Mouse (Mus musculus) gastrocnemius, adult 8-10 months (tissue): ENCODE data around the gene Fzd2. TPM values are rescaled to one million over a fixed set of nuclear protein-coding genes. Genes with fewer than 3 reads are reported as not detected.
"Not testable (repeated sequence)": the region's sequence is repeated elsewhere in the genome, so short reads cannot be mapped to it uniquely, and the experiment has no call there.

Experiments used
- DNase-seq, 2 experiments: peaks; one replicate each; pipeline ENCODE4 v3.0.0; 2022; ENCODE audit warnings: low spot score in 2 of 2
- total RNA-seq, 4 experiments: library from RNA; stranded (reverse); gene quantifications; 2 replicates each; pipeline ENCODE4 v1.2.4; 2022

Gene Fzd2
- total RNA-seq: 1 to 10 TPM in 3 of 4 experiments, under 1 TPM in 1; 0.75 to 1.3 (median 1.1) TPM

DNA sequence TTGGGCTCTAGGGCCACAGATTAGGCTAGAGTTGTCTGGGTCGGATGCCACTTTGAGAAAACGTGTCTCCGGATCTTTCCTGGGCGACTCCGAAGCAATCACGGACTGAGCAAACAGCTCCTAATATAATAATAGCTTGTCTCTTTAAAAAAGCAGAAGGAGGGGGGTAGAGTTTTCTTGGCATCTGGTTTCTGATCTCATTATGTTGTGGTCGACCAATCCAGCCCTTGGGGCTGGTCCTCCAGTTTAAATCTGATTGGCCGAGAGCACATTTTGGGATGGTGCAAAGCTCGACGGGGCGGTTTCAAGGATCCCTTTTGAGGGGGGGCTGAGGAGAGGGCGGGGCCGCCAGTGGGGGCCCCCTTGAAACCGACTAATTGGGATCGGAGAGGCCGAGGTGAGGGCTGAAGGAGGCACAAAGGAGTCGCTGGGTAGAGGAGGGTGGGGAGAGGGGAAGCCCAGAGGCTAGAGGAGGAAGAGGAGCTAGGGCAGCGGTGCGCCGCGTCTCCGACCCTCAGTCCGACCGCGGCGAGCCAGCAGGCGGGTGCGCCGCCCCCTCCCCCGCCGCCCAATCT lies at the start of gene Fzd2:
Fzd2 (plus strand) TSS at position 387 of the 575 bp plus-strand sequence.
- peak; percentile 58 to 78 for DNase-seq

DNA sequence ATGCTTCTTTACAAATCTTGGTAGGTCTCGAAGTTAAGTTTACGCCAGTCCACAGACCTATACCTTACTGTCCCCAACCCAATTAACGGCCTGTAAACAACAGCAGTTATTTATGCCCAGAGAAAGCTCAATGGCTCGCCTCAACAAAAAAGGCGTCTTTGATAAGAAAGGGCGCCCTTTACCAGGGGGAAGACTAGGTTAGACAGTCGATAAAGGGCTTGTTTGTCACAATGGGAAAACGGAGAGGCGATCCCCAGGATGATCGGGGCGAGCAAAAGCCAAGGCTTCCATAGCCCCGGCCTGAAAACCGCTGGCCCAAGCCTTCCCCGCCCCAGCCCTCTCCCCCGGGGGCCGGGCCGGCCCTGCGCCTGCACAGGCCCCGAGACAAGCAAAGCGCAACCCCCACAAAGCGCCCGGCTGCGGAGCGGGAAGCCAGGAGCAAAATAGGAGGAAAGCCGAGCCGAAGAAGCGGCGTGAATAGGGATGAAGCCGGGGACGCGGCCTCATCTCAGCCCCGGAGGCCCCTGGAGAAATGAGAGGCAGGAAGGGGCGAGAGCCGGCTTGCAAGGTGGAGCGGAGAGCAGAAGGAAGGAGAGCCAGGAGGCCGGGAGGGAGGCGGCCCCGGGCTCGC lies 48.7 kb upstream of the Fzd2 start:
- no peak for DNase-seq

DNA sequence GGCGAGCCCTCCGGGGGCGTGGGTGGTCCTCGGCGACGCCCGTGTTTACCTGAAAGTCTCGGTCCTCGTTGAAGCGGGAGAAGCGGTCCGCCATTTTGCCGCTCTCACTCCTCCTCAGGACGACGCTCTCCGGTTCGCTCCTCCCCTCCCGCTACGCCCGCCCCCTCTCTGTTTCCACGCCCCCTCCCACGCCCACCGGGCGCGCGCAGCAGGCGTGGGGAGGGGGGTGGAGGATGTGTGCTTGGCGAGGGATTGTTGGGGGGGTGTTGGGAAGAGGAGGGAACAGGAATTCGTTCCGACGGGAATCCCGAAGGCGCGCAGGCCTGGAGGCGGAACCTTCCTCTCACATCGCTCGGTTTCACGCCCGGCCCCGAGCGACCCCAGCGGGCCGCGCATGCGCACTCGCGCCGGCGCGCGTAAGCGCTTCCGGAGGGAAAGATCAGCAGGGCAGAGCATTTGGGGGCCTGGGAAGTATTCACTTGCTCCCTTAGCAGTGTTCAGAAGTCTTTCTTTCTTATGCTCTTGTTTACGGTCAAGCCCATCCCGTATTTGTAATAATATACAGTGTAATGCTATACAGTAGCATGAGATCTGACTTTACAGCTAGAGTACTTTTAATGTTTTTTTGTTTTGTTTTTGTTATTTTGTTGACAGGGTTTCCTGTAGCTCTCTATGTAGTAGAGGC lies 48.0 kb upstream of the Fzd2 start, which contains the start of gene Gpatch8:
Gpatch8 (minus strand) TSS at position 362 of the 685 bp plus-strand sequence.
- DNase-seq: peak; percentile 94 to 95

DNA sequence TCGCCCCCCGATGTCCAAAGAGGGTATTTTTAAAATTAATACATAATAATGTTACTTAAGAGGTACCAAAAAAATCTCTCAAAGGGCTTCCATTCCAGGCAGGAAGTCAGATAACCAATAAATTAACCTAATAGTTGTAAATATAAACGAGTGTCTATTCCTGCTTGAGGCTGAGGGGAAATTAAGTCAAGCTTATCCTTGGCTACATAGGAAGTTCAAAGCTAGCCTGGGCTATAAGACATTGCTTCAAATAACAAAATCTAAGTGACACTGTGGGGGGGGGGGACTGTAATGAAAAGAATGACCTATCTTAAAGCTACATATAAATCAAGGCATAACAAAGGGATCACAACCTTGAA lies 47.5 kb upstream of the Fzd2 start:
- no peak for DNase-seq

DNA sequence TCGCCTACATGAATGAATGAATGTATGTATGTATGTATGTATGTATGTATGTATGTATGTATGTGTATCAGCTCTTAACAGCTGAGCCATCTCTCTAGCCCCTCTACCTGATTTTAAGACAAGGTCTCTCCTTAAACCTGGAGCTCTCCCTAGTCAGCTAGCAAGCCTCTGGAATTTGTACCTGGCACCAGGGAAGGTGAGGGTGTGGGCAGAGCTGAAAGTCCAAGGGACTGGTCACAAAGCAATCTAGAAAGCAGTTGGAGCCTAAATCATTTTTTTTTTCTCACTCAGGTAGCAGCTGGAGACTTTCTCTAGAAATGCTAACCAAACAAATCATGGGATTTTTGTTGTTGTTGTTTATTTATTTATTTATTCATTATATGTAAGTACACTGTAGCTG lies 46.8 kb upstream of the Fzd2 start:
- no peak for DNase-seq

DNA sequence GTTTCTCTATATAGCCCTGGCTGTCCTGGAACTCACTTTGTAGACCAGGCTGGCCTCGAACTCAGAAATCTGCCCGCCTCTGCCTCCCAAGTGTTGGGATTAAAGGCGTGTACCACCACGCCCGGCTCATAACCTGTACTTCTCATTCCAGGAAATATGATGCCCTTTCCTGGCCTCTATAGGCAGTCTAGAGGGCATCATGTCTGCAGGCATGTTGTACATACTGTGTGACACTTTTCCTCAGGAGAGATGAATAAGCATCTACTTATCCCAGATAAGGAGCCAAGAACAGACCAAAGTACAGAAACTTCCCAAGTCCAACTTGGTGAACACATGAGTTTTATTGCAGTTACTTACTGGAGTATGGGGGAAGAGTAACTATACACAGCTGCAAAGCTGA lies 45.5 kb upstream of the Fzd2 start:
- DNase-seq: no peak

DNA sequence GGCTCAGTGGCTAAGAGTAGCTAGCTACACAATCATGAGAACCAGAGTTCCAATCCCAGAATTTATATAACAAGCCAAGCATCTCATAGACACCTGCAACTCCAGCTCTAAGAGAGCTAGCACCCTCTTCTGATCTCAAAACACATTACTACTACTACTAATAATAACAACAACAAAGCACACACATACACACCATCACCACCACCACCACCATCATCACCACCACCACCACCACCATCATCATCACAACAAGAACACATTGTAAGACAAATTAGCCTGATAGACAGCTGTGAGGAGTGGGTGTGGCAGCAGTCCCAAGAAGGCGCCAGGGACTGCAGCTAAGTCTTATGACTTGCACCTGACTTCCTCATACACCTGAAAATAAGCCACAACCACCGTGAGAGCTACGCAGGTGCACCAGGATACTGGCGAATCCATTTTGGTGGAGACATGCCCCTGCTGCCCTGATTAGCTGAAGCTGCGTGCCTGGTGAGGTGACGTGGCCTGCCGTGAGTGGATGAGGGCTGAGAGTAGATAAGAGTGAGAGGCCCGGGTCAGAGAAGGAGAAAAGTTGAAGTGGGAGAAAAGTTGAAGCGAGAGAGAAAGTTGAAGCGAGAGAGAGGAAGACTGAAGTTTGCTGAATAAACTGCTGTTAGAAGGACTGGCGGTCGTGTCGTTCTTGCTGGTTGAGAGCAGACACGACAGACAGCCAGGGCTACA lies 39.1 kb upstream of the Fzd2 start:
- DNase-seq: not testable (repeated sequence)

DNA sequence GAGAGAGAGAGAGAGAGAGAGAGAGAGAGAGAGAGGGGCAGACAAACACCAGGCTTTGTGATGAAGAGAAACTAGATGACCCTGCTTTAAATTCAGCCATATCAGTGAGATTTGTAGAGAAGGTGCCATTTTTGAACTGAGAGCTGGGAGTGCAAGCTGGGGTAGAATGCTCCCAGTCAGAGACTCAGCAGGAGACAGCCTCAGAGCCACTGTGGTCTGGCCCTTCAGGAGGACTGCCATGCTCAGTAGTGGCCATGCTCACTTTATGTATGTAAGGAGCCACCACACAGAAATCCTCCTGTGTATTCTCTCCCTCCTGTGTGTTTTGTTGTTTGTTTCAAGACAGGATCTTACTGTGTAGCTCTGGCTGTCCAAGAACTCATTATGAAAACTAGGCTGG lies 38.5 kb upstream of the Fzd2 start:
- no peak for DNase-seq

DNA sequence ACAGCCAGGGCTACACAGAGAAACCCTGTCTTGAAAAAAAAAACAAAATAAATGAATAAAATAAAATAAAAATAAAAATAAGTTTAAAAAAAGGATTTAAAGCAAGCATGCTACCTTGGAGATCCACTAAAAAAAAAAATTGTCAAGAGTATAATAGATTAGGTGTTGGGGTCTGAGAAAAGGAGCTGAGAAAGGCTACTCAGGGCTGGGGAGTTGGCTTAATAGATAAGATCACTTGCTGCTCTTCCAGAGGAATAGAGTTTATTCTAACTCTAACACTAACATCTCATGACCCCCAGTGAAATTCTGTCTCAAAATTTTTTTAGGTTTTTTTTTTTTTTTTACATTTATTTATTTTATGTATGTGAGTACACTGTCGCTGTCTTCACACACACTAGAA lies 37.9 kb upstream of the Fzd2 start:
- DNase-seq: no peak

DNA sequence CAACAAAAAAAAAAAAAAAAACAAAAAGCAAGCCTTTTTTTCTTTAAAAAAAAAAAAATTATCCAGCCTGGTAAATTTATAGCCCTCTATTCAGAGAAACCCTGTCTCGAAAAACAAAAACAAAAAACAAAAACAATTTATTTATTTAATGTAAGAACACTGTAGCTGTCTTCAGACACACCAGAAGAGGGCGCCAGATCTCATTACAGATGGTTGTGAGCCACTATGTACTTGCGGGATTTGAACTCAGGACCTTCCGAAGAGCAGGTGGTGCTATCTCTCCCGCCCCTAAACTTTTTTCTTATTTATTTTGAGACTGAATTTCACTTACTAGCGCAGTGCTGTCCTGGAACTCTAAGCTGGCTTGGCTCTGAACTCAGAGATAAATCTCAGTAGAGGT lies 37.0 kb upstream of the Fzd2 start:
- DNase-seq: no peak

DNA sequence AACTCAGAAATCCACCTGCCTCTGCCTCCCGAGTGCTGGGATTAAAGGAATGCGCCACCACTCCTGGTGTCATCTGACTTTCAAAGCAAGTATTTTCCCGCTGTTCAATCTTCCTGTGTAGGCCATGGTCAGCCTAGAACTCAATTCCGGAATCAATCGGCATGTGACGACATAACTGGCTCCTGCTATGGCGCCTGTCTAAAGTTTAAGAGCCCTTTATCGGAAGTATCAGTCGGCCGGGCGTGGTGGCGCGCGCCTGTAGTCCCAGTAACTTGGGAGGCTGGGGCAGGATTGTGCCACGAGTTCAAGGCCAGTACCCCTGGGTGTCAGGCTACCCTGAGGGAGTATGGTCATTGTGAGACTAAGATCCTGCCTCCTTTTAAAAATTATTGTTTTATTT lies 36.5 kb upstream of the Fzd2 start:
- DNase-seq: no peak

DNA sequence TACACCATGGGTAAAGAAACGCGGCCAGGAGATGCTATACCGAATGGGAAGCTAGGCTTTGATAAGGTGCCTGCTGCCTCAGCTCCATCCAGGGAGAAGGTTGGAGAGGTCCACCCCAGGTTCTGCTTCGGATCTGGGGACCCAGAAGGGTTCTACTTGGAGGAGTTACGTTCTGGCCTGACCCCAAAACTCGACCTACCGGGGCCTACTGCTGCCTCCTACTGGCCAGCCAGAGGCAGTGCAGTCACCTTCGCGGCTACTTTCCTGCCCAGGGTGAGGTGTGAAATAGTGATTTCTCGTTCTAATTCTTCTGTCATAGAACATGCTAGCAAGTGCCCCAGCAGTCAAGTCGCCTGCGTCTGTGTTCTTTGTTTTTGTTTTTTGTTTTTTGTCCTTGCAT lies 36.0 kb upstream of the Fzd2 start:
- DNase-seq: no peak

DNA sequence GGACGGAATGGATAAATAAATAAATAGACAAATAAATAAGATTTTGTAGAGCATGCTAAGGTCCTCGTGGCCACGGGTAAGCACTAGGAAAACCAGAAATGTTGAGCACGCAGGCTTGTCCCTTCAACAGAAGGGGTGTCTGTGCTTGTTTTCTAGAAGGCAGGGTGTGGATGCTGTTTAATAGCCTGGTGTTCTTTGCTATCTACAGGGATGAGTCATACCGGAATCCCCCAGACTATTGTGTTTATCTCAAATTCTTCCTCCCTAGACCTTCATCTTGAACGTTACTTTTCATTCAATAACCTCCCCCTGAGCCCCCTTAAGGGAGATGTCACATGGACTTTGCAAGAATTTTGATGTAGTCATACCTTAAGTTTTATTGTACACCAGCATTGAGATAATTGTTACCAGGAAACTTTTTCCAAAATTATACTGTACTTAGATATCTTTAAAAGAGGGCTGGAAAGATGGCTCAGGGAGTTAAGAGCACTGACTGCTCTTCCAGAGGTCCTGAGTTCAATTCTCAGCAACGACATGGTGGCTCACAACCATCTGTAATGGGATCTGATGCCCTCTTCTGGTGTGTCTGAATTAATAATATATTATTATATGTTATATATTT lies 35.3 kb upstream of the Fzd2 start:
- no peak for DNase-seq

DNA sequence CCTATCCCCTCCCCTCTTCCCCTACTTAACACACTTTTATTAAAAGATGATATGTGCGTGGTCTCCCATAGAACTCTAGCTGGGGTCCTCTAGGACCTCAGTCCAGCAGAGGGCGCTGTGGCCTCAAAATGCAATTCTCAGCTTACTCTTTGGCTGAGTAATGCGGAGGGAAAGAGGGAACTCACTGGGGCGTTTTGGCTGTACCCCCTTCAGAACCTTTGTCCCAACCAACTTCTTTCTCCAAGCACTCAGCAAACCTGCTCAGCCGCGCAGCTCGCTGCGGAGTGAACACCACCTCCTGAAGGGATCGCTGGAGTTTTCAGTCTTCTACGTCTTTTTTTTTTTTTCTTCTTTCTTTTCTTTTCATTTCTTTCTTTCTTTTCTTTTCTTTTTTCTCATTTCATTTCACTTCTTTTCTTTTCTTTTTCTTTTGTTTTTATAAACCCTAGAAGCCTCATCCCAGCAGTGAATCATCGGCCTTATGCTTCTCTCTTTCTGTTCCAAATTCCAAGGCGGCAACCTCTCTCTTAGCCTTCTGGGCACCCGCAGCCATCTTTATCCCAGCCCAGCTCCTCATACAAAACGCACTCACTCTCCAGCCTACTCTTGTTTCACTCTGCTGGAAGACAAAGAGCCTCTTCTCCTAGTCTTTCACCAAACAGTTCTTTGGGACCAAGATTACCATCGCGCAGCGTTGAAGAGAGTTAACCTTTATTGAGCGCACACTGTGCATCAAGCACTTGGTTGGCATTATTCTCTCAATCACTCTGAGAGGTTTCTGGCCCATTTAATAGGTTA lies 31.1 kb upstream of the Fzd2 start:
- DNase-seq: peak; percentile 51 to 56

DNA sequence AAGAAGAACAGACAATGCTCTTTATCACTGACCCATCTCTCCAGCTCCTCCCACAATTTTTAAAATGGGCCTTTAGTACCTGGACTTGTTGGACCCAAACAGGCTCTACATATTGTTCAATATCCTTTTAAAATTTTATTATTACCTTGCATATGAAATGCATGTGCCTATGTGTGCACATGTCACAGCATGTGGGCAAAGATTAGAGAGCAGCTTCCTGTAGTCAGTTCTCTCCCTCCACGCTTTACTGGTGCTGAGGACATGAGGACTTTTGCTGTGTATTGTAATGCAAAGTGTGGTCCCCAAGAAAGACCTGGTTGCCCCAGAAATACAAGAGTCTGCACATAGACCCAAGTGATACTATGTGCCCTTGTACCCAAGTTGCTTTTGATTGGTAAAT lies 29.2 kb upstream of the Fzd2 start:
- no peak for DNase-seq

DNA sequence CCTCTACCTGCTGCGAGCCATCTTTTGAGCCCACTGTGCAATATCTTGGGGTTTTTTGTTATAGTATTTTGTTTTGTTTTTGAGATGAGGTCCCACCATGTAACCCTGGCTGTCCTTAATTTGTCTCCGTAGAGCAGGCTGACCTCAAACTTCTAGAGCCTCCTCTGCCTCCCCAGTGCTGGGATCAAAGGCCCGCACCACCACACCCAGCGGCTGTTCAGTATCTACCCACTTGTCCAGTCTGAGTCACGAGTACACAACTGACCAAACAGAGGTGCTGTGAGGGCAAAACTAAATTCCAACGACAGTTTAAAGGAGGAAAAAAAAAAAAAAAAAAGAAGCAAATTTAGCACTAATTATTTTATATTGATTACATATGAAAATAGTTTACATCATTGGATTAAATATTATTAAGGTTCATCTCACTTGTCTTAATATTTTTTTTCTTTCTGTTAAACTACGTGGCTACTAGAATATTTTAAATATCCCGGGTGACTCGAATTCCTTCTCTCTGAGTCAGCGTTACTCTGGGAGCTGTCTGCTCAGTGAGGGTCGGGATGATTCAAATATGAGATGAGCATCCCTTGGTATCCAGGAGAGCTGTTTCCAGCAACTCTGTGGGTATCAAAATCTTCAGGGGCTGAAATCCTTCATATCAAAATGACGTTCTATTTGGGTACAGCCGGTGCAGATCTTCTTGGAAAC lies 28.0 kb upstream of the Fzd2 start:
- no peak for DNase-seq

DNA sequence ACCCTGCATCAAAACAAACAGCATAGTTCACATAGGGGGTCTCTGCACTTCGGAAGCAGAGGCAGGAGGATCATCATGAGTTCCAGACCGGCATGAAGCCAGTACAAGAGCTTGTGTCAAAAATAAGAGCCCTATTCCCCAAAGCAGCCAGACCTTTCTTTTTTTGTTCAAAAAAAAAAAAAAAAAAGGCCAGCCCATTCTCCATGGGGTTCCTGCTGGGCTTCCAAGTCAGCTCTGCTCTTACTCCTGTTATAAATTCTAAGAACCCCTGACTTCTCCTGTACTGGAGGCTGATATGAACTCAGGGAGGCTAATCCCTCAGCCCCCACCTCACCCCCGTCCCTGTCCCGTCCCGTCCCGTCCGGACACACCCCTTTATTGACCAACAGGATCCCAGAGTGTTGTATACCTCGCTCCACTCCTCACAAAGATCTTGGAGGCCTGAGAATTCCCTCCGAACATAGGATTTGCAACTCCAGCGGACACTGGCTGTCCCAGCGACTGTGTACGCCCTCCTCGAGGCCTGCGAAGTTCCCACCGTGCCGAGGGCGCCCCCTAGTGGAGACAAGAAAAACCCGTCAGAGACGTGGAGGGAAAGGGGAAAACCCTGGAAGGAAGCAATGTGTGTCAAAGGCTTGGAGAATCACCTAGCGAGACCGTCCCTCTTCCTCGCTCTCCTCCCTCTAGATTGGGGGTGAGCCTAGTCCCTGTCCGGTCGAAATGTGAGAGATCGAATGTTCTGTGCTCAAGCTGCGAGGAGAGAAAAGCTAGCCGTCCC lies 25.7 kb upstream of the Fzd2 start:
- DNase-seq: peak in 1 of 2 experiments; percentile 50

DNA sequence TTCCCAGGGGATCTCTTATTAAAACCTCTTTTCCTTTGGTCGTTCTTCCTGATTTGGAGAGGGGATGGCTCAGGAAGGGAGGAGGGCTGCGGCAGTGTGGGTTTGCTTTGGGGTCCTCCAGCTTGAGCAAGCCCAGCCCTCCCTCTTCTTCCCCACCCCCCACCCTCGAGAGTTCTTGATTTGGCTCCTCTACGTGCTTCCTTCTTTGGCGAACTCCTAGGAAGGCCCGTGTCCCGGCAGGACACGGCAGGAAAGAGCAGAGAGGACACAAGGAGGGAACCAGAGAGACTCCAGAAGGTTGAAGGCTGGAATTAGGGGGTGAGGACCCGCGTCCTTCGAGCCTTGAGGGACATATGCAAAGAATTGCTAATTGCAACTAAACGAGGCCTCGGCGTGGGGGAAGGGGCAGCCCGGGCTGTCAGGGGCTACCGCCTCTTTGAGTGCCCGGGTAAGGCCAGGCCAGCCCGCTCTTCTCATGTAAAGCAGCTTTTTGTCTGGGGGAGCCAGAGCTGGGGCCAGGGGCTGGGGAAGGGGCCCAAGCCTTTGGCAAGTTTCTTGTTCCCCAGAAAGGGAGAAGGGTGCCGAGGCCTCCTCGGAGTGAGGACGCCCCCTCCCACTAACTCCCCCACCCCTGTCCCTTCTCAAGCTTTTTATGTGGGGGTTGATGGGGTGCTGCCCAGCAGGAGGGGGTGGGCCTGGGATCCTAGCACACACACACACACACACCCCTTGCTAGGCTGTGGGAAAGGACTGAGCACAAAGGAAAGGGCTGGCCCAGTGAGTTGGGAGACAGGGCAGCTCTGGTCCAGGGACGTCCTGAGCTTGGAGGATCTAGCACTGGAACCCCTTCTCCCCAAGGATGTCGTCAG lies 24.8 kb upstream of the Fzd2 start, which contains the start of gene Gm11627:
Gm11627 (minus strand) TSS at position 297 of the 869 bp plus-strand sequence.
- no peak for DNase-seq

DNA sequence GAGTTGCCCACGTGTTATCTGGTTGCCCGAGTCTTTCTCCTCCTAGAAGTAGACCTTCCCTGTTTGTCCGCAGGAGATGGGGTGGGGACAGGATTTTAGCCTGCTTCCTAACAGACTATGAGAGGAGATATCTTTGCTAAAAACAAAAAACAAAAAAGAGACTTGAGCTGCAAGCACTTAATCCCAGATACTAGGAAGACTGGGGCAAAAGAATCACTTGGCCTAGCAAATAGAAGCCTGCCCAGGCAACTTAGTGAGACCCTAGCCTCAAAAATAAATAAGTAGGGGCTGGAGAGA lies 24.2 kb upstream of the Fzd2 start:
- no peak for DNase-seq
